Mouse (Mus musculus) adrenal gland, postnatal 25 days (tissue): ENCODE data around the gene Sigmar1. TPM values are rescaled to one million over a fixed set of nuclear protein-coding genes. Genes with fewer than 3 reads are reported as not detected.
"Not testable (repeated sequence)": the region's sequence is repeated elsewhere in the genome, so short reads cannot be mapped to it uniquely, and the experiment has no call there.

ENCODE experiments used
- DNase-seq: peaks from one replicate; pipeline ENCODE4 v3.0.0; 2021; ENCODE audit warnings: mixed read lengths
- total RNA-seq: library from RNA; stranded (reverse); gene quantifications from 2 replicates; pipeline ENCODE4 v1.2.3, GENCODE M21; 2021

Gene Sigmar1
- total RNA-seq, 1 experiment from 2014 or later: 84.5 TPM

GRCm38 (mm10) chr4:41710229-41710628 lies 45.7 kb downstream of the Sigmar1 start:
- DNase-seq: no peak

GRCm38 (mm10) chr4:41708192-41708745 lies 47.7 kb downstream of the Sigmar1 start:
- no peak for DNase-seq

GRCm38 (mm10) chr4:41707011-41707535 lies 48.9 kb downstream of the Sigmar1 start:
- peak; percentile 58 for DNase-seq

- DNase-seq: no peak
These were observed 49.8 kb downstream of the Sigmar1 start for GRCm38 (mm10) chr4:41705922-41706754.

- no peak for DNase-seq
These were observed 51.3 kb downstream of the Sigmar1 start for GRCm38 (mm10) chr4:41704651-41705050.

- not testable (repeated sequence) for DNase-seq
These were observed 53.7 kb downstream of the Sigmar1 start for GRCm38 (mm10) chr4:41702226-41702625.

DNA sequence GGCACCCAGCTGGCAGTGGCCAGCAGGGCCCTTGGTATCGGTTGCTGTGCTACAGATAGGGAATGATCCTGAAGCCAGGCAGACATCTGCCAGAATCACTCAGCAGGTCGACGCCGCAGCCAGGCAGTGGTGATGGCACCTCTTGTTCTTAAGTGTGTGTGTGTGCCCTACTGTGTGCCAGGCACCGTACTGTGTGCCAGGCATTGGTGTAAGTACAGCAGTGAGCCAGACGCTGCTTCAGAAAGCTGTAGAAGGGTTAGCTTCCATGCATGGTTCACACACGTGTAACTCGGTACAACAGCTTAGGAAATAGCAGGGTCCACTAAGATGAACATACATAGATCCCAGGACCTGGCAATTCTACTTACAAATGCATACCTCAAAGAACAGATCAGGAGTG lies 55.7 kb downstream of the Sigmar1 start:
- DNase-seq: not testable (repeated sequence)

DNA sequence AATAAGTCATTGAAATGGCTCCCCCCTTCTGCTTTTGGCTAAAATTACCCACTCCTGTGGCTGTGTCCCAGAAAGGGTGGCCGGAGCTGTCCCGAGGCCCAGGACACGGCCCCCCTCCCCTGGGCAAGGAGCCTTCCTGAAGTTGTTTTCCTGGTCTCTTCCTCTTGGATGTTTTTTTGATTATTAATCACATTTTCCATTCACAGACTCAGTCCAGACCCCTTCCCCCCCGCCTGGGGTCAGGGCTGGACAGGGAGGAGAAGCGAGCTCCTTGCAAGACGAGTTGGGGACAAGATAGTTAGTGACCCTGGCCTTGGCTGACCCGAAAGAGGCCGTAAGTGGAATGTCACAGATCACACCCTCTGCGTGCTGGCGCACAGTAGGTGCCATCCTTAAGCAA lies 56.2 kb downstream of the Sigmar1 start, which contains the start of gene Il11ra1:
TSS of gene Il11ra1 (plus strand) at position 207 of the 400 bp plus-strand sequence.
- not testable (repeated sequence) for DNase-seq

GRCm38 (mm10) chr4:41698421-41699016 lies 57.4 kb downstream of the Sigmar1 start:
- peak; percentile 44 for DNase-seq

- peak; percentile 88 for DNase-seq
These were observed 58.8 kb downstream of the Sigmar1 start, which contains the start of gene Cntfr for GRCm38 (mm10) chr4:41696930-41697841. Gene Cntfr, minus strand, starts transcription at chr4:41697089.

- DNase-seq: not testable (repeated sequence)
These were observed 59.5 kb downstream of the Sigmar1 start for GRCm38 (mm10) chr4:41696452-41696851.

- not testable (repeated sequence) for DNase-seq
These were observed 60.2 kb downstream of the Sigmar1 start for GRCm38 (mm10) chr4:41695800-41696199.

DNA sequence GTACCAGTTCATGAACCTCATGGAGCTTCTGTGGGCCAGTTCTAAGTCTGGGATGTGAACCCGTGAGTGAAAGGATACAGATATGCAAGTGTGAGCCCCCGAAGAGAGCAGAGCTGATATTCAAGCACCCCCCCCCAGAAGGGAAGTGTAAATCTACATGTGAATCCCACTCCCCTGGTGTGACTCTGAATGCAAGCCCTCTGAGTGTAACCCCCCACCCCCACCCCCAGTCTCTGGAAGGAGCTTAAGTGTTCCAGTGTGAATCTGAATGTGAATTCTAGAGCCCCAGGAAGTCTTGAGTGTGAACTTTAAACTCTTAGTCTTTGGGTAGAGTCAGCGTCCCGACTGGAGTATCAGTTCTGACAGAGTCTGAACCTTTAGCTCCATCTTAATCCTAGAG lies 62.4 kb downstream of the Sigmar1 start:
- DNase-seq: not testable (repeated sequence)

DNA sequence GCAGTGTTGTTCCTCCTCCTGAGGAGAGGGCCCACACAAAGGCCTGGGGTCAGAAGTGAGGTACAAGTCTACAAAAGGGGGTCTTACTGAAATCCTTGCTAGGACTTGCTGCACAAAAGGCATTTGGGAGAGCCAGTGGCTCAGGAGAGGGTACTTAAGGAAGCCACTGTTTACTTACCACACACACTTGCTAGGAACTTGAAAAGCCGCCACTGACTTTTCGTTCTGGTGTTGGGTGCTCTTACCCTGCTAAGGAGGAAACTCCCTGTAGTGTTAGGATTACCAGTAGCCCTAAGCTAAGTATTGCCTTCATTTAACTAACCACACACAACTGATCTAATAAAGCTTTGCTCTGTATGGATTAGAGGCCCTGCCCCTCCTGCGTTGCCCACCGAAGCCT lies 65.9 kb downstream of the Sigmar1 start:
- DNase-seq: not testable (repeated sequence)

GRCm38 (mm10) chr4:41688562-41688961 lies 67.4 kb downstream of the Sigmar1 start:
- DNase-seq: not testable (repeated sequence)

Other genes with a start within 250 kb of the Sigmar1 start
- 0.82 TPM in 1 of 2 replicates, not detected in the other for gene 1110017D15Rik, start 238.8 kb downstream of the Sigmar1 start, total RNA-seq
- gene Fam219a, start 186.6 kb downstream of the Sigmar1 start, total RNA-seq: 15.0 and 20.0 TPM in 2 replicates
- gene Dnaic1, start 186.4 kb downstream of the Sigmar1 start, total RNA-seq: 0.30 TPM in 1 of 2 replicates, not detected in the other
- 2.0 and 3.9 TPM in 2 replicates for gene Enho, start 115.8 kb downstream of the Sigmar1 start, total RNA-seq
- 46.3 and 49.8 TPM in 2 replicates for gene Cntfr, start 59.1 kb downstream of the Sigmar1 start, total RNA-seq
- gene Il11ra1, start 56.2 kb downstream of the Sigmar1 start, total RNA-seq: 56.7 and 83.4 TPM in 2 replicates
- gene Rpp25l, start 42.6 kb downstream of the Sigmar1 start, total RNA-seq: 34.5 and 36.2 TPM in 2 replicates
- 108 and 120 TPM in 2 replicates for gene Dctn3, start 33.0 kb downstream of the Sigmar1 start, total RNA-seq
- not detected in 2 replicates for gene Arid3c, start 25.0 kb downstream of the Sigmar1 start, total RNA-seq
- gene Galt, start 929 bp downstream of the Sigmar1 start, total RNA-seq: 40.8 and 47.6 TPM in 2 replicates
- gene Ccl27a, start 18.1 kb upstream of the Sigmar1 start, total RNA-seq: 32.6 and 46.2 TPM in 2 replicates
- not detected in 2 replicates for gene Gm21541, start 147.5 kb upstream of the Sigmar1 start, total RNA-seq
- 5.1 and 5.3 TPM in 2 replicates for gene Gm20878, start 185.4 kb upstream of the Sigmar1 start, total RNA-seq
- gene Fam205a4, start 209.9 kb upstream of the Sigmar1 start, total RNA-seq: 0.62 and 1.0 TPM in 2 replicates